Mouse (Mus musculus) midbrain, postnatal 0 days (tissue): ENCODE measurements around the gene Foxa1. TPM values are rescaled to one million over a fixed set of nuclear protein-coding genes. Genes with fewer than 3 reads are reported as not detected.

Experiments
- ATAC-seq: fragments of 200-750 bp; cut with Nextera tagmentation; 2 replicates; pipeline ENCODE4 v1.8.0; 2017; ENCODE audit warnings: moderate number of reproducible peaks, mild to moderate bottlenecking, moderate TSS enrichment, moderate library complexity; ENCODE audit not compliant: low FRiP score
- DNase-seq: peaks from one replicate; pipeline ENCODE4 v3.0.0-alpha.2; 2015; ENCODE audit warnings: low spot score
- H3K27ac ChIP-seq: fragments of 300-500 bp; sonication (generic); 2 replicates; pipeline ENCODE4 v1.5.1; 2014; ENCODE audit warnings: low read depth, mild to moderate bottlenecking, low read length, mixed read lengths
- H3K27me3 ChIP-seq: fragments of 300-500 bp; sonication (generic); 2 replicates; pipeline ENCODE4 v1.6.1; 2014; ENCODE audit warnings: low read length, control low read depth, mixed read lengths; ENCODE audit not compliant: insufficient read depth
- H3K36me3 ChIP-seq: fragments of 300-500 bp; sonication (generic); 2 replicates; pipeline ENCODE4 v1.6.1; 2014; ENCODE audit warnings: low read length, control low read depth, mixed read lengths; ENCODE audit not compliant: insufficient read depth
- H3K4me1 ChIP-seq: fragments of 300-500 bp; sonication (generic); 2 replicates; pipeline ENCODE4 v1.6.1; 2014; ENCODE audit warnings: mild to moderate bottlenecking, control low read depth, antibody characterized with exemption, low read length, mixed read lengths; ENCODE audit not compliant: insufficient read depth
- H3K4me2 ChIP-seq: fragments of 300-500 bp; sonication (generic); 2 replicates; pipeline ENCODE4 v1.6.1; 2014; ENCODE audit warnings: low read depth, mild to moderate bottlenecking, low read length, mixed read lengths; ENCODE audit not compliant: poor library complexity, severe bottlenecking
- H3K4me3 ChIP-seq: fragments of 300-500 bp; sonication (generic); 2 replicates; pipeline ENCODE4 v1.5.1; 2014; ENCODE audit warnings: low read depth, mild to moderate bottlenecking, low read length, moderate library complexity
- H3K9ac ChIP-seq: fragments of 300-500 bp; sonication (generic); replicated peaks from 2 replicates; pipeline ENCODE4 v1.6.1; 2014; ENCODE audit warnings: mild to moderate bottlenecking, low read length, moderate library complexity, mixed read lengths; ENCODE audit not compliant: poor library complexity, severe bottlenecking
- H3K9me3 ChIP-seq: fragments of 300-500 bp; sonication (generic); 2 replicates; pipeline ENCODE4 v1.6.1; 2016; ENCODE audit warnings: low read length, control low read depth
- CTCF ChIP-seq: IDR thresholded peaks from 2 replicates; pipeline ENCODE4 v1.5.1; 2016; ENCODE audit warnings: antibody characterized with exemption, mild to moderate bottlenecking
- WGBS: fragments of 180-500 bp; shearing (Covaris S2); extraction: QIAGEN DNeasy Blood & Tissue Kit; methylation state at CpG from one replicate; pipeline ENCODE4 v1.1.7; 2014; 5-methylcytosine and 5-hydroxymethylcytosine counted together
- polyA plus RNA-seq: library from polyadenylated mRNA; unstranded; fragments of >200 nt; fragmentation: Nextera tagmentation; extraction: Ambion mirVana; gene quantifications from 2 replicates; pipeline ENCODE4 v1.2.1, GENCODE M21; 2015
- total RNA-seq: library from RNA; depleted of rRNA; stranded (reverse); fragments of >200 nt; gene quantifications from 2 replicates; pipeline ENCODE4 v1.2.3, GENCODE M21; 2014; rRNA removed

The Foxa1 gene
- total and polyA plus RNA-seq, 2 experiments from 2014 or later: 1.9 to 2.2 TPM

DNA sequence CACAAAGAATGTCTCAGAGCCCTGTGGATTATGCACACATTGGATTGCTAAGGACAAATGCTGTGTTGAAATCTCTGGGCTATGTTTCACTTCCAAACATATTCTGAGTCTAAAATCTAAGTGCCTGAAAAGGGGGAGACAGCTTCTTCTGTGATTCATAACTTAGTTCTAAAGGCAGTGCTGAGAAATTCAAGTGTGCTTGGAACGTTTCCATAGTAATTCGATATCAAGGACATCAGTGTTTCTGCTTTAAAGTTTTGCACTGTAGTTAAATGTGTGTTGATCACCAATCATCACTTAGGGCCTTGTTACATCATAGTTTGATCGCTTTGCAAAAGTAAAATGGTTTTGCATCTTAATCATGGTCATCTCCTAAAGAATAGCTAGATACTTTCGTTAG is 37.0 kb downstream of the Foxa1 start:
- DNase-seq (no peak), ATAC-seq (no peak)
- no peaks in the 10 kb centered on the region for H3K4me1 ChIP-seq
- H3K27me3 ChIP-seq: no peaks in the 10 kb centered on the region
- no peak overlapping the region for H3K4me3 ChIP-seq
- H3K9me3 ChIP-seq: no peaks in the 10 kb centered on the region
- WGBS: 74% methylated on average over 4 of the region's 4 CpGs
- no peak for TF ChIP-seq CTCF
- H3K27ac ChIP-seq: no peak overlapping the region
- no peak overlapping the region for H3K4me2 ChIP-seq
- no peak overlapping the region for H3K9ac ChIP-seq
- H3K36me3 ChIP-seq: no peaks in the 10 kb centered on the region

DNA sequence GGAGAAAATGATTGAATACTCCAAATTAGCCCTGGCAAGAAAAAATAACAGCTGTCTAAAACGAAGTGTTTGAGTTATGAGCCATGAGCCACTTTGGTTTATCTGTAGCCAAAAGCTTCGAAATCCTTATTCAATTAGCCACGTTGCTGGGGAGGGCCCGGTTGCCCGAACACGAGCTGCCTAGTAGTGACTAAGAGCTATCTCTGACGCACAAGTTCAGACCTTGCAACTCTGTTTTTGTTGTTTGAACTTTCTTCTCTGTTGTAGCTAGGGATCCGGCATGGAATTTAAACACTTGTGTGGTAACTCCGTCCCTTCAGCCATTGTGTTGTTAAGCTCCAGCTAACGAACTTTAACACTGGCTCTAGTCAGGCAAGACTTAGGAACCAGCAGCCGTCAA is 37.8 kb downstream of the Foxa1 start:
- H3K27ac ChIP-seq: no peak overlapping the region
- H3K9ac ChIP-seq: no peak overlapping the region
- H3K27me3 ChIP-seq: no peaks in the 10 kb centered on the region
- H3K4me2 ChIP-seq: no peak overlapping the region
- 25% methylated on average over 11 of the region's 11 CpGs for WGBS
- no peak for TF ChIP-seq CTCF
- H3K9me3 ChIP-seq: no peaks in the 10 kb centered on the region
- DNase-seq (no peak), ATAC-seq (no peak)
- H3K4me3 ChIP-seq: no peak overlapping the region
- H3K4me1 ChIP-seq: no peaks in the 10 kb centered on the region
- H3K36me3 ChIP-seq: no peaks in the 10 kb centered on the region

DNA sequence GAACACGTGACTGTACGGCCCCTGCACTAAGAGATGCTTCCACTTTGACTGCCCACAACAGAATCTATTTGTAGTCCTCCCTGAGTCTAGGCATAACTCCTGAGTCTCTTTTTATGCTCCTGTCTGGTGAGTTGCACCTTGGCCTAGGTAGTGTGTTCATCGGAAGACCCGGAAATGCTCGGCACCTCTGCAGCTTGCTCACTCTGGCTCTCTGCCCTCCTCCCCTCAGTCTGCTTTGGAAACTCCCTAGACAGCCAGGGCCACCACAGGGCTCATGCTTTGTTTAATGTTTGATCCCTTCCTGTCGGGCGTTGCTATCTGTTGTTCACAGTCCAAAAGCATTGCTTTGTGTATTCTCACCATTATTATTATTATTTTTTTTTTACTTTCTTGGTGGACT is 41.4 kb downstream of the Foxa1 start:
- ATAC-seq: no peak
- Histone ChIP-seq H3K9ac (no peak overlapping the region), H3K27me3 (no peaks in the 10 kb centered on the region), H3K4me3 (no peak overlapping the region), H3K36me3 (no peaks in the 10 kb centered on the region), H3K9me3 (no peaks in the 10 kb centered on the region), H3K27ac (no peak overlapping the region), H3K4me1 (no peaks in the 10 kb centered on the region), H3K4me2 (no peak overlapping the region)
- DNase-seq: no peak
- 73% methylated on average over 7 of the region's 7 CpGs for WGBS
- no peak for TF ChIP-seq CTCF

GRCm38 (mm10) chr12:57500246-57500645 is 46.5 kb downstream of the Foxa1 start:
- no peak for TF ChIP-seq CTCF
- no peak overlapping the region for H3K27ac ChIP-seq
- H3K27me3 ChIP-seq: no peaks in the 10 kb centered on the region
- ATAC-seq (no peak), DNase-seq (no peak)
- no peaks in the 10 kb centered on the region for H3K4me1 ChIP-seq
- H3K4me2 ChIP-seq: no peak overlapping the region
- no peaks in the 10 kb centered on the region for H3K9me3 ChIP-seq
- no peak overlapping the region for H3K9ac ChIP-seq
- H3K4me3 ChIP-seq: no peak overlapping the region
- WGBS: 79% methylated on average over 7 of the region's 7 CpGs
- H3K36me3 ChIP-seq: no peaks in the 10 kb centered on the region

DNA sequence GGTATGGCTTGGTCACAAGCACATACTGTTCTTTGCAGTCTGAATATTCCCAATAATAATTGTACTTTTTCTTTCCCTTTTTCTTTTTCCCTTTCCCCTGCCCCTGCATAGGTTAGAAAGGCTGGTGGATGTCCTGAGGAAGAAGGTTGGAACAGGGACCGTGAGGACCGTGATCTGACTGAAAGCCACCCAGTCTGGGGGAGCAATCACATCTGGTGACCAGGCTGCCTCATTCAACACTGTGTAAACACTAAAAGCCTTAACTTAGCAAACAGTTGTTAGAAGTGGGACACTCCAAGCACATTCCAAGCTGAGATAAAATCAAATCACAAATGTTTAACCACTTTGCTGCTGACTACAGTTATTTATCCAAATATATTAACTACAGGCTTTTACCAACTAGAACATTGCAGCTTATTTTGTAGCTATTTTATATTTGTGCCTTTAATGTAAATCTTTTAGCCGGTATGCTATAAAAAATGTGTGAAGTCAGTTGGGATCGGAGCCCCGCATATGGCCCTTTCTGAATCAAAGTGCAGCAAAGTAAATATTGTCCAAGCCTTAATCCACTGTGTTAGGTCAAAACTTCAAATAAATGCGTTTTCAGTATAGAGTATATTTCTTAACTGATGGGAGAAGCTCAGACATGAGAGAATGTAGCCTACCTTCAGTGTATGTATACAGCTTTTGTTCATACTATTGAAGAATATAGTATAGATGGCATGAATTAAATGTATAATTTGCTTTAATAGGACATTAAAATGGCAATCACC is 50.2 kb downstream of the Foxa1 start:
- 85% methylated on average over 6 of the region's 6 CpGs for WGBS
- no peak overlapping the region for H3K27ac ChIP-seq
- no peaks in the 10 kb centered on the region for H3K9me3 ChIP-seq
- no peak overlapping the region for H3K4me2 ChIP-seq
- H3K4me1 ChIP-seq: no peaks in the 10 kb centered on the region
- no peak overlapping the region for H3K4me3 ChIP-seq
- TF ChIP-seq CTCF: no peak
- H3K9ac ChIP-seq: no peak overlapping the region
- DNase-seq (no peak), ATAC-seq (no peak)
- no peaks in the 10 kb centered on the region for H3K27me3 ChIP-seq
- no peaks in the 10 kb centered on the region for H3K36me3 ChIP-seq

Other genes with a start within 250 kb of the Foxa1 start
- 2.2 and 2.7 TPM in 2 replicates for gene Ttc6, start 17.2 kb upstream of the Foxa1 start, total RNA-seq
- gene Ttc6, start 17.2 kb upstream of the Foxa1 start, polyA plus RNA-seq: 0.90 and 0.91 TPM in 2 replicates